Mouse (Mus musculus) ES-E14 (cell line): Measurements from ENCODE around the gene Zfp239. TPM values are rescaled to one million over a fixed set of nuclear protein-coding genes. Genes with fewer than 3 reads are reported as not detected.

Source experiments
- DNase-seq: peaks from one replicate; pipeline ENCODE4 v3.0.0-alpha.2; 2013; ENCODE audit warnings: low read depth, low spot score
- H3K27ac ChIP-seq: 2 replicates; pipeline ENCODE4 v1.5.1; 2012; ENCODE audit warnings: low read depth, mild to moderate bottlenecking, low read length, moderate library complexity, mixed read lengths; ENCODE audit not compliant: poor library complexity, insufficient read depth, severe bottlenecking
- H3K36me3 ChIP-seq: 2 replicates; pipeline ENCODE4 v1.6.1; 2012; ENCODE audit warnings: mild to moderate bottlenecking, low read length, moderate library complexity, mixed read lengths; ENCODE audit not compliant: control insufficient read depth, poor library complexity, insufficient read depth, severe bottlenecking
- H3K4me1 ChIP-seq, 2 experiments: fragments of 150-350 bp in 1 of 2; sonication (generic) in 1 of 2; 2 replicates each; pipeline ENCODE4 v1.6.1; 2012; ENCODE audit warnings: low read length in 2 of 2, mild to moderate bottlenecking in 1 of 2, mixed read lengths in 1 of 2; ENCODE audit not compliant: control insufficient read depth in 2 of 2, insufficient read depth in 2 of 2, poor library complexity in 1 of 2
- H3K4me3 ChIP-seq, 2 experiments: fragments of 150-350 bp in 1 of 2; sonication (generic) in 1 of 2; 2 replicates each; pipeline ENCODE4 v1.5.1; 2012; ENCODE audit warnings: low read length in 2 of 2, low read depth in 1 of 2, mild to moderate bottlenecking in 1 of 2, mixed read lengths in 1 of 2; ENCODE audit not compliant: insufficient read depth in 1 of 2, poor library complexity in 1 of 2, severe bottlenecking in 1 of 2
- H3K9ac ChIP-seq: 2 replicates; pipeline ENCODE4 v1.6.1; 2012; ENCODE audit warnings: low read depth, mild to moderate bottlenecking, low read length, mixed read lengths; ENCODE audit not compliant: poor library complexity, insufficient read depth, severe bottlenecking
- H3K9me3 ChIP-seq: fragments of 150-350 bp; sonication (generic); 2 replicates; pipeline ENCODE4 v1.6.1; 2012; ENCODE audit warnings: low read depth, mild to moderate bottlenecking, low read length; ENCODE audit not compliant: control insufficient read depth, insufficient read depth
- CHD2 ChIP-seq: IDR thresholded peaks from 2 replicates; pipeline ENCODE4 v1.6.1; 2014; ENCODE audit warnings: mild to moderate bottlenecking, low read depth, low read length, inconsistent platforms
- HCFC1 ChIP-seq: IDR thresholded peaks from 2 replicates; pipeline ENCODE4 v1.6.1; 2012; ENCODE audit warnings: low read length, inconsistent platforms, borderline replicate concordance; ENCODE audit not compliant: insufficient read depth
- MAFK ChIP-seq: IDR thresholded peaks from 2 replicates; pipeline ENCODE4 v1.6.1; 2014; ENCODE audit warnings: mild to moderate bottlenecking, low read depth, low read length, inconsistent platforms; ENCODE audit not compliant: insufficient read depth
- ZC3H11A ChIP-seq: IDR thresholded peaks from 2 replicates; pipeline ENCODE4 v1.6.1; 2012; ENCODE audit warnings: low read depth, mild to moderate bottlenecking, inconsistent platforms, low read length, borderline replicate concordance
- ZNF384 ChIP-seq: IDR thresholded peaks from 2 replicates; pipeline ENCODE4 v1.6.1; 2012; ENCODE audit warnings: low read depth, low read length, inconsistent platforms
- in situ Hi-C, 2 experiments: fragments of 600-800 bp; cut with MboI; formaldehyde crosslinking; loops; one replicate each; pipeline ENCODE4 v1.15.1; 2025; ENCODE audit warnings: low sequenced_read_pairs in 2 of 2, inconsistent platforms in 1 of 2; ENCODE audit not compliant: unreplicated experiment in 2 of 2
- total RNA-seq: library from RNA; depleted of rRNA; stranded (reverse); fragments of 300-350 nt; gene quantifications from 2 replicates; pipeline ENCODE4 v1.2.3, GENCODE M21; 2012

Zfp239 gene
- total RNA-seq, 1 experiment = 10.2 TPM

DNA sequence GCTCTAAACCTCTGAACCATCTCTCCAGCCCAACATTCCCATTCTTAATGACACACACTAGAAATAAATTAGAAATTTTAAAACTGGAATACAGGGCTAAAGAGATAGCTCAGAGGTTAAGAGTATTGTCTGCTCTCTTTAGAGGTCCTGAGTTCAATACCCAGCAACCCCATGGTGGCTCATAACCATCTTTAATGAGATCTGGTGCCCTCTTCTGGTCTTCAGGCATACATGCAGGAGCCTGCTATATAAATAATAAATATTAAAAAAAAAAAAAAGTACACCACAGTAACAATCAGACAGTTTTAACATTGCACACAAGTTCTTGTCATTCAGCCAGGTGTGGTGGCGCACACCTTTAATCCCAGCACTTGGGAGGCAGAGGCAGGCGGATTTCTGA, 14.1 kb upstream of the Zfp239 start:
- no peak overlapping the region for H3K27ac ChIP-seq
- peaks cover 7% of the 10 kb centered on the region; the same call in 1 of the 2 replicates for H3K36me3 ChIP-seq
- no peaks in the 10 kb centered on the region for H3K4me1 ChIP-seq
- H3K9ac ChIP-seq = no peak overlapping the region
- no peak for DNase-seq
- in situ Hi-C loops = loop anchor here in 1 of 2 experiments (25.0 kb wide), 1 partner anchor 185 kb away; no protein-coding TSS in a partner anchor
- no peak for TF ChIP-seq ZC3H11A
- no peak for TF ChIP-seq CHD2
- TF ChIP-seq MAFK = no peak
- no peak for TF ChIP-seq HCFC1
- TF ChIP-seq ZNF384 = no peak
- H3K4me3 ChIP-seq = no peak overlapping the region
- no peaks in the 10 kb centered on the region for H3K9me3 ChIP-seq

DNA sequence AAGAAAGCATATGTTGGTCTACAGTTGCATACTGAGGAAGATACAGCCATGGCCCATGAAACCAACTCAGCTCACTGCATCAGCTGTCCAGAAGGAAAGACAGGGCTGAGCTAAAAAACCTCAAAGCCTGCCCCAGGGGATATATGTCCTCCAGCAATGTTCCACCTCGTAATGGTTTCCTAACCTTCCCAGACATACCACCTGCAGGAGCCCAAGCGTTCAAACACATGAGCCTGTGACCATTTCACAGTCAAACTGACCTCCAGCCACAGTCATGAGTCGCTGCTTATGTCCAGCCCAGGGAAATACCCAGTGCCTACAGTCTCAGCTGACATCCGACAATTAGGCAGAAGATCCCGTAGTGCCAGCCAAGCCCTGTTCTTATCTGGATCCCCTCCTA, 13.3 kb upstream of the Zfp239 start:
- H3K36me3 ChIP-seq = peaks cover 7% of the 10 kb centered on the region; the same call in 1 of the 2 replicates
- no peak for DNase-seq

DNA sequence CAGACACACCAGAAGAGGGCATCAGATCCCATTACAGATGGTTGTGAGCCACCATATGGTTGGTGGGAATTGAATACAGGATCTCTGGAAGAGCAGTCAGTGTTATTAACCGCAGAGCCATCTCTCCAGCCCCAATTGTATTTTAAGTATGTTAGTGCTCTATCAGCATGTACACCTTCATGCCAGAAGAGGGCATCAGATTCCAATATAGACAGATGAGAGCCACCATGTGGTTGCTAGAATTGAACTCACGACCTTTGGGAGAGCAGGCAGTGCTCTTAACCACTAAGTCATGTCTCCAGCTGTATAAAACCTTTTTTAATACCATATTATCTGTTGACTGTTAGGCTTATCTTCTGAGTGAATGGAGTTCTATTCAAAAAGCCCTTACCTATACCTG, 10.2 kb upstream of the Zfp239 start:
- no peaks in the 10 kb centered on the region for H3K9me3 ChIP-seq

More for the DNA sequence above, 13.3 kb upstream of the Zfp239 start:
- Histone ChIP-seq H3K9me3 (no peaks in the 10 kb centered on the region), H3K4me3 (no peak overlapping the region), H3K4me1 (no peaks in the 10 kb centered on the region), H3K27ac (no peak overlapping the region), H3K9ac (no peak overlapping the region)
- in situ Hi-C loops = loop anchor here in 1 of 2 experiments (25.0 kb wide), 1 partner anchor 186 kb away; no protein-coding TSS in a partner anchor
- TF ChIP-seq ZNF384 (no peak), HCFC1 (no peak), ZC3H11A (no peak), MAFK (no peak), CHD2 (no peak)

DNA sequence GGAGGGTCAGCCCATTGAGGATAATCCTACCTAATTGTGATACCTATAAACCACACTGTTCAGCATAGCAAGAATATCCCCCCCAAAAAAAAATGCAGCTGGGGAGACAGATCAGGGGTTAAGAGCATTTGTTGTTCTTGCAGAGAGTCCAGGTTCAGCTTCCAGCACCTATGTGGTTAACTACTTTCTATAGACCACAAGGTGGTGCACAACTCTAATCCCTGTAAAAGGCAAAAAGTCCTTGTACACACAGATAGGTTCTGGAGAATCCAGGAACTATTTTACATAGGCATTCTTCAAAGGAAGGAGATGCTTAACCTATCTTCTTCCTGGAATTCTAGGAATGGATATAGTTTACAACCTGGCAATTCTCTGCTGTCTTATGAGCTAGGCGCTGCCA, 3.9 kb upstream of the Zfp239 start:
- Histone ChIP-seq H3K36me3 (no peaks in the 10 kb centered on the region), H3K4me1 (peaks cover 0 to 2% of the 10 kb centered on the region in 2 experiments; a peak in 1 of 4 replicates), H3K9ac (no peak overlapping the region), H3K4me3 (no peak overlapping the region), H3K27ac (no peak overlapping the region), H3K9me3 (no peaks in the 10 kb centered on the region)
- TF ChIP-seq ZC3H11A = no peak
- TF ChIP-seq ZNF384 = no peak
- no peak for TF ChIP-seq HCFC1
- no peak for TF ChIP-seq MAFK
- TF ChIP-seq CHD2 = no peak
- no peak for DNase-seq
- in situ Hi-C loops = loop anchor here in 1 of 2 experiments (10.0 kb wide), 1 partner anchor 107 kb away; no protein-coding TSS in a partner anchor

More for the DNA sequence above, 10.2 kb upstream of the Zfp239 start:
- H3K4me1 ChIP-seq = no peaks in the 10 kb centered on the region
- in situ Hi-C loops = loop anchor here in 1 of 2 experiments (10.0 kb wide), 1 partner anchor 113 kb away; no protein-coding TSS in a partner anchor
- no peak overlapping the region for H3K27ac ChIP-seq
- H3K9ac ChIP-seq = no peak overlapping the region
- DNase-seq = no peak
- TF ChIP-seq ZNF384 (no peak), HCFC1 (no peak), CHD2 (no peak), ZC3H11A (no peak), MAFK (no peak)
- H3K4me3 ChIP-seq = no peak overlapping the region
- H3K36me3 ChIP-seq = no peaks in the 10 kb centered on the region
